Mouse (Mus musculus): ENCODE data around the gene Tmem117. TPM values are rescaled to one million over a fixed set of nuclear protein-coding genes. Genes with fewer than 3 reads are reported as not detected.

Gene Tmem117
- polyA plus RNA-seq, 1 experiment from 2014 or later, result 16.1 TPM

DNA sequence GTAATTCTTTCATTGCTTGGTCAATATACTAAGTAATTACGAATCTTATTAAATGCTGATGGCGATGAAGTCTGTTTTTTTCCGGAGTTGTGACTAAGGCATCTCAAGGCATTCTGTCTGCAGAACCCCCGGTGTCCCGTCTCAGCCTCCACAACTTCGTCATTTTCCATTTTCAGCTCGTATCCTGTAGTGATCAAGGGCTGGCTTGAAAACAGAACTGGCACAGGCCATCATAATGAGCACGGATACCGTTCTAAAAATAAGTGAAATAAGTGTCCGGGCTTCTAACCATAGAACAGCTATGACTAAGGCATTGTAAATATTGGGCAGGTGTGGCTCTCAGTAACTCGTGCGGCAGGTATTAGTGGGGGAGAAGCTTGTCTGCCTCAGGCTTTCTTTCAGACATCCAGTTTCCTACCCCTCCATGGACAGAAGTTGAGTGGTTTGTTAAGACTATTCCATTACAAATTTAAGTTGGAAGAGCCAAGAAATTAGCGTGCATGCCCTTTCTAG is 26.8 kb downstream of the Tmem117 start:
- no peaks in the 10 kb centered on the region for H3K36me3 ChIP-seq (replicated peaks; ENCODE audit: control insufficient read depth, insufficient read depth)
- no peak overlapping the region for H3K4me3 ChIP-seq (replicated peaks; ENCODE audit: low read length)
- no peaks in the 10 kb centered on the region for H3K27me3 ChIP-seq (ENCODE audit: control insufficient read depth, insufficient read depth, low read length)
- H3K9me3 ChIP-seq (ENCODE audit: control insufficient read depth, low read length), result no peaks in the 10 kb centered on the region
- H3K9ac ChIP-seq, result no peak overlapping the region
- H3K4me1 ChIP-seq (replicated peaks; ENCODE audit: control insufficient read depth, insufficient read depth, low read length), result peaks cover 15% of the 10 kb centered on the region; the same call in 1 of the 2 replicates
- no peak for ATAC-seq (ENCODE audit: low FRiP score)
- WGBS, result 91% methylated on average over 13 of the region's 13 CpGs
- H3K4me2 ChIP-seq (replicated peaks), result no peak overlapping the region
- no peak overlapping the region for H3K27ac ChIP-seq
- no peak for DNase-seq (ENCODE audit: low spot score)

DNA sequence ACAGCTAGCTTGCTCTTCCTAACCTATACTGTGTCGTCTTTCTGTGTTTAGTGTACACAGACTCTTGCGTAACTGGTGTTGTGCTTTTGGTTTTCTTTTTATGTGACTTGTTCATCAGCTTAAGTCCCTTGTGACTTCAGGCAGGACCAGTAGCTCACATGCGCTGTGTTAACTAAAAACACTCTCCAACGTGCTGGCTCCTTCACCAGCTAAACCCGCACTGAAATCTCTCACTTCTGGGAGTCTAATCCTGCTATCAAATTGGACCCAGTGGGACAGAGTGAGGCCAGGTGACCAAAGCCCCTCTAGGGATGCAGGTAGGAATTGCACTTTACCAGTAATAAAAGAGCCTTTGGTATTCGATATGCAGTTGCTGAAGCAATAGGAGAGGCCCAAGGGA is 28.9 kb downstream of the Tmem117 start:
- H3K4me2 ChIP-seq (replicated peaks), result no peak overlapping the region
- H3K4me3 ChIP-seq (replicated peaks; ENCODE audit: low read length), result no peak overlapping the region
- H3K9ac ChIP-seq, result no peak overlapping the region
- DNase-seq (ENCODE audit: low spot score) (no peak), ATAC-seq (ENCODE audit: low FRiP score) (no peak)
- H3K9me3 ChIP-seq (ENCODE audit: control insufficient read depth, low read length), result no peaks in the 10 kb centered on the region
- 76% methylated on average over 6 of the region's 6 CpGs for WGBS
- H3K27me3 ChIP-seq (ENCODE audit: control insufficient read depth, insufficient read depth, low read length), result no peaks in the 10 kb centered on the region
- H3K27ac ChIP-seq, result no peak overlapping the region
- no peaks in the 10 kb centered on the region for H3K36me3 ChIP-seq (replicated peaks; ENCODE audit: control insufficient read depth, insufficient read depth)
- H3K4me1 ChIP-seq (replicated peaks; ENCODE audit: control insufficient read depth, insufficient read depth, low read length), result peaks cover 10% of the 10 kb centered on the region; the same call in 1 of the 2 replicates

DNA sequence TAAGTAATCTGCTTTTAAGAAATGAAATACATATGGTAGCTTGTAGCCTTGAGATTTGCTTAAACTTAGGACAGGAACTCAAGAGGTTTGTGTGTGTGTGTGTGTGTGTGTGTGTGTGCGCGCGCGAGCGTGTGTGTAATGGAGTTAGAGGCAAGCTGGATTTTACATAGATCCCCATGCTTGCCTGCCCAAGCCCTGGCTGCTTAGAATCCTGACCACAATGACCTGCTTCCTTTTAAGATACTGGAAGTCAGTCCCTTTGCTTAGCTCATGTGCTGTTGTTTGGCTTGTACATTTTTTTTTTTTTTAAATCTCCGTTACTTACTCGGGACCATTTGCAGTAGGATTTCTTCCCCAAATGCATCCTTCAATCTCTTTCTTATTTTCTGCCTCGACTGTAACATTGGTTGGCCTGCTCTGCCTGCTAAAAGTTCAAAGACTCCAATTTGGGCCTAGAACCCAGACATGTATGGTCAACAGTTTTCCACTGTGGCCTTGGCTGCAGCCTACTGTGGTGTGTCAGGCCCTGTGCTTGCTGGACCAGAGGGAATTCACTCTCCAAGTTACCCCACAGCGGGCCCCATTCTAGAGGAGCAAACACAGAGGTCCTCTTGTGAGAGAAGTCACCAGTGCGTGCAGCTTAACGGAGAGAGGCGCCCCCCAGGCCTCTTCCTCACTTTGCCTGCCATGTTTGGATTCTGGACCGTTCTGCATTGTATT is 29.5 kb downstream of the Tmem117 start:
- 70% methylated on average over 13 of the region's 13 CpGs for WGBS
- ATAC-seq (ENCODE audit: low FRiP score) (peak; percentile 46; the same call in 1 of the 2 replicates), DNase-seq (ENCODE audit: low spot score) (no peak)
- no peaks in the 10 kb centered on the region for H3K27me3 ChIP-seq (ENCODE audit: control insufficient read depth, insufficient read depth, low read length)
- H3K9ac ChIP-seq, result no peak overlapping the region
- H3K36me3 ChIP-seq (replicated peaks; ENCODE audit: control insufficient read depth, insufficient read depth), result no peaks in the 10 kb centered on the region
- H3K4me3 ChIP-seq (replicated peaks; ENCODE audit: low read length), result no peak overlapping the region
- H3K27ac ChIP-seq, result peak overlapping the region; percentile 41; the same call in 1 of the 2 replicates
- H3K4me2 ChIP-seq (replicated peaks), result no peak overlapping the region
- H3K4me1 ChIP-seq (replicated peaks; ENCODE audit: control insufficient read depth, insufficient read depth, low read length), result peaks cover 14% of the 10 kb centered on the region; the same call in 1 of the 2 replicates
- no peaks in the 10 kb centered on the region for H3K9me3 ChIP-seq (ENCODE audit: control insufficient read depth, low read length)

DNA sequence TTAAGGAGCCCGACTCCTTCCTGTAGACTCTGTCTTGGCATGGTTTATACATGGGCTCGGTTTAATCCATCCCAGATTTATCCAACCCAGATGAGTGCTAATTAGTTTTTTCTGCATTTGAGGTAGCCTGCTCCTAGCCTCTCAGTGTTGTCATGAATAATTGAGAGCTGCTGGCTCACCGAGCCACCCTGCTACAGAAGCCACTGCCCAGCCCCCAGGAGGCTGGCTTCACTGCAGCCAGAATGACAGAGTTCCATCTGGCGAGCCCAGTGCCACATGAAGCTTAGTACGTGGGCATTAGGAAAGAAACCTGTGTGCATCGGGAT is 30.0 kb downstream of the Tmem117 start:
- Histone ChIP-seq H3K4me2 (replicated peaks) (no peak overlapping the region), H3K4me3 (replicated peaks; ENCODE audit: low read length) (no peak overlapping the region), H3K9ac (no peak overlapping the region), H3K27ac (peak overlapping the region; percentile 41; the same call in 1 of the 2 replicates), H3K9me3 (ENCODE audit: control insufficient read depth, low read length) (no peaks in the 10 kb centered on the region), H3K4me1 (replicated peaks; ENCODE audit: control insufficient read depth, insufficient read depth, low read length) (peaks cover 14% of the 10 kb centered on the region; the same call in 1 of the 2 replicates), H3K27me3 (ENCODE audit: control insufficient read depth, insufficient read depth, low read length) (no peaks in the 10 kb centered on the region), H3K36me3 (replicated peaks; ENCODE audit: control insufficient read depth, insufficient read depth) (no peaks in the 10 kb centered on the region)
- peak; percentile 80 for ATAC-seq (ENCODE audit: low FRiP score)
- 25% methylated on average over 6 of the region's 6 CpGs for WGBS
- DNase-seq (ENCODE audit: low spot score), result no peak

DNA sequence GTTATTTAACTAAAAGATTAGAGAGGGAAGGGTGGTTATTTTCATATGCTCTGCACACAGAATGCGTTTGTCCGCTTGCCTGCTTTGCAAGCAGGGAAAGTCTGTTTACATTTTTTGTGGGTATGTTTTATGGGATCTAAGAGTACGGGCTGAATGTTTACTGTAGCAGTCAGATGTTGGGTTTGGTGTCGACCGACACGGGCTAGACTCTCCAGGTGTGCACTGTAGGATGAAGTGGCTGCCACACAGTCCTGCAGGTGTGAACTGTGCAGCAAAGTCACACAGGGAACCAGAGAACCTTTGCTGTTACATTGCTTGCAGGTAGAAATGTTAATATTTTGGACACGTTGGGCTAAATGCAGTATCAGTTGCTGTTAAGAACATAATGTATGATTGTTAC is 31.9 kb downstream of the Tmem117 start:
- H3K27ac ChIP-seq, result no peak overlapping the region
- WGBS, result 77% methylated on average over 7 of the region's 7 CpGs
- ATAC-seq (ENCODE audit: low FRiP score) (no peak), DNase-seq (ENCODE audit: low spot score) (no peak)
- H3K27me3 ChIP-seq (ENCODE audit: control insufficient read depth, insufficient read depth, low read length), result no peaks in the 10 kb centered on the region
- H3K9ac ChIP-seq, result no peak overlapping the region
- peaks cover 14% of the 10 kb centered on the region; the same call in 1 of the 2 replicates for H3K4me1 ChIP-seq (replicated peaks; ENCODE audit: control insufficient read depth, insufficient read depth, low read length)
- no peaks in the 10 kb centered on the region for H3K9me3 ChIP-seq (ENCODE audit: control insufficient read depth, low read length)
- H3K4me2 ChIP-seq (replicated peaks), result no peak overlapping the region
- H3K36me3 ChIP-seq (replicated peaks; ENCODE audit: control insufficient read depth, insufficient read depth), result no peaks in the 10 kb centered on the region
- H3K4me3 ChIP-seq (replicated peaks; ENCODE audit: low read length), result no peak overlapping the region

DNA sequence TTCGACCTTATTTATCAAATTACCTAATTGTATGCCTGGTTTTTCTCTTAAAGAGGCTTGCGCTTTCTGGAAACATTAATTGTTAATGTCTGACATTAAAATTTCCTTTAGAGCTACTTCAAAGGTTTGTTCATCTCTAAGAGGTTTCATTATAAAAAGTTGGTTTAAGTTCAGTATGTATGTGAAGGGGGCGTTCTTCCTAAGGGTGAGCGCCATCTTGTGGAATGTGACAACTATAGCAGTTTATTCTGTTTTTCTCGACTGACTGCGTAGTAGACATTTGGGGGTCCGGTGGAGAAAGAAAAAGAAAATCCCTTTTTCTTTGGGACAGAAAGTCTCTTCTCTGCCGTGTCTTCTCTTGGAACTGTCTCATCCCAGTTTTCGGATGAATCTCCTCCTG is 32.4 kb downstream of the Tmem117 start:
- no peaks in the 10 kb centered on the region for H3K9me3 ChIP-seq (ENCODE audit: control insufficient read depth, low read length)
- 22% methylated on average over 9 of the region's 9 CpGs for WGBS
- no peaks in the 10 kb centered on the region for H3K27me3 ChIP-seq (ENCODE audit: control insufficient read depth, insufficient read depth, low read length)
- no peak overlapping the region for H3K27ac ChIP-seq
- H3K9ac ChIP-seq, result no peak overlapping the region
- DNase-seq (ENCODE audit: low spot score), result peak; percentile 84
- no peaks in the 10 kb centered on the region for H3K36me3 ChIP-seq (replicated peaks; ENCODE audit: control insufficient read depth, insufficient read depth)
- ATAC-seq (ENCODE audit: low FRiP score), result no peak
- H3K4me1 ChIP-seq (replicated peaks; ENCODE audit: control insufficient read depth, insufficient read depth, low read length), result peaks cover 14% of the 10 kb centered on the region; the same call in 1 of the 2 replicates
- no peak overlapping the region for H3K4me2 ChIP-seq (replicated peaks)
- H3K4me3 ChIP-seq (replicated peaks; ENCODE audit: low read length), result no peak overlapping the region

DNA sequence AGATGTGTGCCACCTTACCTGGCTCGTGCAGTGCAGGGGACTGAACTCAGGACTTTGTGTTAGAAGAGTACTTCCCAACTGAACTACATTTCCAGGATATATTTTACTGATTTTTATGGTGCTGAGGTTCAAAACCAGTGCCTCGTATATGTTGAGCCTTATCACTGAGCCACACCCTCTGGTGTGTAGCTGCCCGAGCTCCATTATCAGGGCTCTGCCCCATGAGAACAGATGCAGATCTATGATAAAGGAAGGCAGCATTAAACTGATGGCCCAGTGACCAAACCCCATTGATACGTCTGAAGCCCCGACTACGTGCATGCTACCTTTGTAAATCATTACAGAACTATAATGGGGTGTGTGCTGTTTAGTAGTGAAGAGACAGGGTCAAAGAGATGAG is 35.6 kb downstream of the Tmem117 start:
- H3K27me3 ChIP-seq (ENCODE audit: control insufficient read depth, insufficient read depth, low read length), result no peaks in the 10 kb centered on the region
- no peaks in the 10 kb centered on the region for H3K36me3 ChIP-seq (replicated peaks; ENCODE audit: control insufficient read depth, insufficient read depth)
- 0 out of 2 replicates have a peak, but pooled peaks cover 4% of the 10 kb centered on the region for H3K4me1 ChIP-seq (replicated peaks; ENCODE audit: control insufficient read depth, insufficient read depth, low read length)
- no peak overlapping the region for H3K27ac ChIP-seq
- no peak overlapping the region for H3K4me3 ChIP-seq (replicated peaks; ENCODE audit: low read length)
- no peaks in the 10 kb centered on the region for H3K9me3 ChIP-seq (ENCODE audit: control insufficient read depth, low read length)
- no peak for ATAC-seq (ENCODE audit: low FRiP score)
- no peak for DNase-seq (ENCODE audit: low spot score)
- H3K9ac ChIP-seq, result no peak overlapping the region
- H3K4me2 ChIP-seq (replicated peaks), result no peak overlapping the region
- 82% methylated on average over 6 of the region's 6 CpGs for WGBS

DNA sequence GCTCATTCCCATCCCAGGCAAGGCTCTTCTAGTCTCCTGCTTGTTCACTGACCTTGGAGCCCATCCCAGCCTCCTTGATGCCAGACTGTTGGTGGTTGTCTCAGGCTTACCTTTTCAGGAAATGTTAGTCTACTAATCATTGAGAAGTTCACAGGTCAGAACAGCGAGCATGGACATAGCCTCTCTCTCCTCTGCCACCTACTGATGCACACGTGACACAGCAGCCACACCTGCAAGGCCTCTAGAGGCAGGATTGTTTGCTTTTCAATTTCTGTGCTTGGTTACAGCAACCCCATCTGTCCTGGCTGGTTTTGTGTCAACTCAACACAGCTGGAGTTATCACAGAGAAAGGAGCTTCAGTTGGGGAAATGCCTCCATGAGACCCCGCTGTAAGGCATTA is 52.1 kb downstream of the Tmem117 start:
- H3K4me3 ChIP-seq (replicated peaks; ENCODE audit: low read length), result no peak overlapping the region
- DNase-seq (ENCODE audit: low spot score) (no peak), ATAC-seq (ENCODE audit: low FRiP score) (no peak)
- H3K4me1 ChIP-seq (replicated peaks; ENCODE audit: control insufficient read depth, insufficient read depth, low read length), result no peaks in the 10 kb centered on the region
- H3K4me2 ChIP-seq (replicated peaks), result no peak overlapping the region
- no peak overlapping the region for H3K27ac ChIP-seq
- no peaks in the 10 kb centered on the region for H3K9me3 ChIP-seq (ENCODE audit: control insufficient read depth, low read length)
- WGBS, result 66% methylated on average over 3 of the region's 3 CpGs
- no peaks in the 10 kb centered on the region for H3K36me3 ChIP-seq (replicated peaks; ENCODE audit: control insufficient read depth, insufficient read depth)
- H3K27me3 ChIP-seq (ENCODE audit: control insufficient read depth, insufficient read depth, low read length), result no peaks in the 10 kb centered on the region
- H3K9ac ChIP-seq, result no peak overlapping the region

DNA sequence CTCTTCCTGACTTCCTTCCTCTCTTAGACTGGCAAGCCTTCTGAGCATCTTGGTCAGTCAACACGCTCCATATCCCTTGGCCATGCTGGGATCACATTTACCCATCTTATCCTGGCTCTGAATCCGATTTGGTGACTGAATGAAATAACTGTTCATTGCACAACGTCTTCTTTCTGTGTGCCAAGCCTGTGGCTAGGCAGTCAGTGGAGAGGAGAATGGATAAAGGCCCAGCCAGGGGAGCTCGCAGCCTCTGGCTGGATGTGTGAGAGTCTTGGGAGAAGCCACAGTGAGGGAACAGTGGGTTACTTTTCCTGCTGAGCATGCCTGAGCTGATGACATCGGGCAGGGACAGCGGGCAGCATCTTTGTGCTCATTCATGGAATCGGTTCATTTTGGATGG is 55.2 kb downstream of the Tmem117 start:
- no peaks in the 10 kb centered on the region for H3K36me3 ChIP-seq (replicated peaks; ENCODE audit: control insufficient read depth, insufficient read depth)
- H3K4me2 ChIP-seq (replicated peaks), result no peak overlapping the region
- DNase-seq (ENCODE audit: low spot score), result no peak
- no peaks in the 10 kb centered on the region for H3K9me3 ChIP-seq (ENCODE audit: control insufficient read depth, low read length)
- 77% methylated on average over 7 of the region's 7 CpGs for WGBS
- H3K9ac ChIP-seq, result no peak overlapping the region
- H3K27me3 ChIP-seq (ENCODE audit: control insufficient read depth, insufficient read depth, low read length), result no peaks in the 10 kb centered on the region
- H3K27ac ChIP-seq, result no peak overlapping the region
- no peak for ATAC-seq (ENCODE audit: low FRiP score)
- H3K4me3 ChIP-seq (replicated peaks; ENCODE audit: low read length), result no peak overlapping the region
- H3K4me1 ChIP-seq (replicated peaks; ENCODE audit: control insufficient read depth, insufficient read depth, low read length), result no peaks in the 10 kb centered on the region

All from hindbrain, embryonic 14.5 days (tissue).